Mouse (Mus musculus) hindbrain, embryonic 15.5 days (tissue): ENCODE results near the gene Lin28b. TPM values are rescaled to one million over a fixed set of nuclear protein-coding genes. Genes with fewer than 3 reads are reported as not detected.

Experiments
- ATAC-seq: fragments of 200-750 bp; cut with Nextera tagmentation; 2 replicates; pipeline ENCODE4 v1.8.0; 2017; ENCODE audit warnings: low read depth, moderate number of reproducible peaks, moderate TSS enrichment; ENCODE audit not compliant: low FRiP score
- H3K27ac ChIP-seq: fragments of 300-500 bp; sonication (generic); replicated peaks from 2 replicates; pipeline ENCODE4 v1.5.1; 2015; ENCODE audit warnings: mild to moderate bottlenecking, inconsistent platforms
- H3K27me3 ChIP-seq: fragments of 300-500 bp; sonication (generic); 2 replicates; pipeline ENCODE4 v1.6.1; 2015; ENCODE audit warnings: control low read depth, inconsistent platforms
- H3K36me3 ChIP-seq: fragments of 300-500 bp; sonication (generic); 2 replicates; pipeline ENCODE4 v1.6.1; 2015; ENCODE audit warnings: control low read depth, inconsistent platforms
- H3K4me1 ChIP-seq: fragments of 300-500 bp; sonication (generic); replicated peaks from 2 replicates; pipeline ENCODE4 v1.6.1; 2015; ENCODE audit warnings: control low read depth, inconsistent platforms
- H3K4me2 ChIP-seq: fragments of 300-500 bp; sonication (generic); 2 replicates; pipeline ENCODE4 v1.6.1; 2015; ENCODE audit warnings: moderate library complexity, mild to moderate bottlenecking, inconsistent platforms
- H3K4me3 ChIP-seq: fragments of 300-500 bp; sonication (generic); 2 replicates; pipeline ENCODE4 v1.5.1; 2015; ENCODE audit warnings: mild to moderate bottlenecking, inconsistent platforms
- H3K9ac ChIP-seq: fragments of 300-500 bp; sonication (generic); 2 replicates; pipeline ENCODE4 v1.6.1; 2015; ENCODE audit warnings: inconsistent platforms
- H3K9me3 ChIP-seq: fragments of 300-500 bp; sonication (generic); 2 replicates; pipeline ENCODE4 v1.6.1; 2016; ENCODE audit warnings: control low read depth, inconsistent platforms
- WGBS: fragments of 180-500 bp; shearing (Covaris S2); methylation state at CpG from one replicate; pipeline ENCODE4 v1.1.7; 2015; 5-methylcytosine and 5-hydroxymethylcytosine counted together
- polyA plus RNA-seq: library from polyadenylated mRNA; unstranded; fragments of >200 nt; fragmentation: Nextera tagmentation; extraction: Ambion mirVana; gene quantifications from 2 replicates; pipeline ENCODE4 v1.2.1, GENCODE M21; 2015

The Lin28b gene
- polyA plus RNA-seq, 1 experiment from 2014 or later = 7.5 TPM

- Histone ChIP-seq H3K9me3 (no peaks in the 10 kb centered on the region), H3K36me3 (no peaks in the 10 kb centered on the region), H3K4me3 (peak overlapping the region; percentile 34), H3K27me3 (peaks cover 14% of the 10 kb centered on the region), H3K9ac (peak overlapping the region; percentile 18; the same call in 1 of the 2 replicates), H3K4me2 (peak overlapping the region; percentile 59), H3K4me1 (peaks cover 24% of the 10 kb centered on the region), H3K27ac (no peak overlapping the region)
- WGBS = 2% methylated on average over 13 of the region's 13 CpGs
- peak; percentile 59; the same call in 1 of the 2 replicates for ATAC-seq
Observed at GRCm38 (mm10) chr10:45470079-45470739, 16.0 kb downstream of the Lin28b start.

- H3K36me3 ChIP-seq = no peaks in the 10 kb centered on the region
- peak overlapping the region; percentile 59 for H3K4me2 ChIP-seq
- 0 out of 2 replicates have a peak overlapping the region, but pooled peaks have one; percentile 17 for H3K27ac ChIP-seq
- H3K4me1 ChIP-seq = peaks cover 24% of the 10 kb centered on the region
- H3K9me3 ChIP-seq = no peaks in the 10 kb centered on the region
- WGBS = 3% methylated on average over 21 of the region's 21 CpGs
- no peak for ATAC-seq
- H3K27me3 ChIP-seq = peaks cover 11% of the 10 kb centered on the region
- peak overlapping the region; percentile 18; the same call in 1 of the 2 replicates for H3K9ac ChIP-seq
- peak overlapping the region; percentile 34 for H3K4me3 ChIP-seq
Observed at GRCm38 (mm10) chr10:45469027-45469996, 16.9 kb downstream of the Lin28b start.

GRCm38 (mm10) chr10:45468180-45468915 is 17.8 kb downstream of the Lin28b start:
- no peak overlapping the region for H3K27ac ChIP-seq
- H3K9ac ChIP-seq = no peak overlapping the region
- H3K27me3 ChIP-seq = peaks cover 11% of the 10 kb centered on the region
- H3K9me3 ChIP-seq = no peaks in the 10 kb centered on the region
- H3K36me3 ChIP-seq = no peaks in the 10 kb centered on the region
- ATAC-seq = no peak
- H3K4me3 ChIP-seq = peak overlapping the region; percentile 34; the same call in 1 of the 2 replicates
- H3K4me2 ChIP-seq = peak overlapping the region; percentile 59
- peaks cover 21% of the 10 kb centered on the region for H3K4me1 ChIP-seq
- WGBS = 51% methylated on average over 4 of the region's 4 CpGs

GRCm38 (mm10) chr10:45458637-45459036 is 27.6 kb downstream of the Lin28b start:
- 51% methylated on average over 2 of the region's 2 CpGs for WGBS
- Histone ChIP-seq H3K4me2 (no peak overlapping the region), H3K27me3 (no peaks in the 10 kb centered on the region), H3K9ac (no peak overlapping the region), H3K4me3 (no peak overlapping the region), H3K9me3 (no peaks in the 10 kb centered on the region), H3K4me1 (no peaks in the 10 kb centered on the region), H3K36me3 (no peaks in the 10 kb centered on the region), H3K27ac (no peak overlapping the region)
- no peak for ATAC-seq

GRCm38 (mm10) chr10:45458074-45458473 is 28.1 kb downstream of the Lin28b start:
- H3K9me3 ChIP-seq = no peaks in the 10 kb centered on the region
- no peaks in the 10 kb centered on the region for H3K27me3 ChIP-seq
- no peaks in the 10 kb centered on the region for H3K4me1 ChIP-seq
- no peak overlapping the region for H3K27ac ChIP-seq
- H3K36me3 ChIP-seq = no peaks in the 10 kb centered on the region
- no peak overlapping the region for H3K9ac ChIP-seq
- WGBS = 31% methylated on average over 2 of the region's 2 CpGs
- ATAC-seq = no peak
- H3K4me3 ChIP-seq = no peak overlapping the region
- no peak overlapping the region for H3K4me2 ChIP-seq

GRCm38 (mm10) chr10:45446625-45447024 is 39.6 kb downstream of the Lin28b start:
- Histone ChIP-seq H3K4me1 (peaks cover 11% of the 10 kb centered on the region; the same call in 1 of the 2 replicates), H3K4me2 (peak overlapping the region; percentile 53), H3K4me3 (peak overlapping the region; percentile 25; the same call in 1 of the 2 replicates), H3K36me3 (no peaks in the 10 kb centered on the region), H3K27ac (peak overlapping the region; percentile 76), H3K9ac (0 out of 2 replicates have a peak overlapping the region, but pooled peaks have one; percentile 28), H3K9me3 (no peaks in the 10 kb centered on the region), H3K27me3 (no peaks in the 10 kb centered on the region)
- ATAC-seq = no peak

GRCm38 (mm10) chr10:45446215-45446614 is 40.0 kb downstream of the Lin28b start:
- peak; percentile 65 for ATAC-seq
- Histone ChIP-seq H3K27me3 (no peaks in the 10 kb centered on the region), H3K27ac (peak overlapping the region; percentile 76), H3K4me2 (peak overlapping the region; percentile 53), H3K4me3 (peak overlapping the region; percentile 25), H3K36me3 (no peaks in the 10 kb centered on the region), H3K9ac (peak overlapping the region; percentile 28), H3K9me3 (no peaks in the 10 kb centered on the region), H3K4me1 (peaks cover 11% of the 10 kb centered on the region; the same call in 1 of the 2 replicates)
- 5% methylated on average over 8 of the region's 8 CpGs for WGBS

GRCm38 (mm10) chr10:45422372-45422771 is 63.8 kb downstream of the Lin28b start:
- no peak overlapping the region for H3K4me3 ChIP-seq
- H3K9ac ChIP-seq = no peak overlapping the region
- ATAC-seq = no peak
- 86% methylated on average over 1 of the region's 1 CpGs for WGBS
- no peaks in the 10 kb centered on the region for H3K9me3 ChIP-seq
- H3K4me2 ChIP-seq = no peak overlapping the region
- no peaks in the 10 kb centered on the region for H3K27me3 ChIP-seq
- H3K4me1 ChIP-seq = no peaks in the 10 kb centered on the region
- no peak overlapping the region for H3K27ac ChIP-seq
- no peaks in the 10 kb centered on the region for H3K36me3 ChIP-seq

- no peaks in the 10 kb centered on the region for H3K9me3 ChIP-seq
- H3K27ac ChIP-seq = no peak overlapping the region
- no peak overlapping the region for H3K9ac ChIP-seq
- no peaks in the 10 kb centered on the region for H3K27me3 ChIP-seq
- H3K4me1 ChIP-seq = peaks cover 3% of the 10 kb centered on the region; the same call in 1 of the 2 replicates
- WGBS = 40% methylated on average over 5 of the region's 5 CpGs
- no peak overlapping the region for H3K4me3 ChIP-seq
- ATAC-seq = no peak
- no peaks in the 10 kb centered on the region for H3K36me3 ChIP-seq
- no peak overlapping the region for H3K4me2 ChIP-seq
Observed at GRCm38 (mm10) chr10:45412144-45412543, 74.1 kb downstream of the Lin28b start.

- ATAC-seq = no peak
- H3K27me3 ChIP-seq = no peaks in the 10 kb centered on the region
- H3K4me3 ChIP-seq = no peak overlapping the region
- no peaks in the 10 kb centered on the region for H3K9me3 ChIP-seq
- peaks cover 3% of the 10 kb centered on the region; the same call in 1 of the 2 replicates for H3K4me1 ChIP-seq
- H3K36me3 ChIP-seq = no peaks in the 10 kb centered on the region
- H3K9ac ChIP-seq = no peak overlapping the region
- H3K4me2 ChIP-seq = no peak overlapping the region
- no peak overlapping the region for H3K27ac ChIP-seq
- 28% methylated on average over 2 of the region's 2 CpGs for WGBS
Observed at GRCm38 (mm10) chr10:45411741-45412140, 74.5 kb downstream of the Lin28b start.

GRCm38 (mm10) chr10:45410624-45411341 is 75.4 kb downstream of the Lin28b start:
- H3K36me3 ChIP-seq = no peaks in the 10 kb centered on the region
- ATAC-seq = peak; percentile 84
- H3K4me3 ChIP-seq = no peak overlapping the region
- WGBS = 7% methylated on average over 10 of the region's 10 CpGs
- no peaks in the 10 kb centered on the region for H3K27me3 ChIP-seq
- H3K9me3 ChIP-seq = no peaks in the 10 kb centered on the region
- H3K9ac ChIP-seq = no peak overlapping the region
- H3K4me2 ChIP-seq = peak overlapping the region; percentile 9; the same call in 1 of the 2 replicates
- H3K27ac ChIP-seq = no peak overlapping the region
- peaks cover 3% of the 10 kb centered on the region; the same call in 1 of the 2 replicates for H3K4me1 ChIP-seq
